Mouse (Mus musculus) gastrocnemius, postnatal 4 days (tissue): Measurements from ENCODE around the gene Cenpe. TPM values are rescaled to one million over a fixed set of nuclear protein-coding genes. Genes with fewer than 3 reads are reported as not detected.

Experiments used
- total RNA-seq, 2 experiments: library from RNA; stranded (reverse); gene quantifications; 2 replicates each; pipeline ENCODE4 v1.2.3; 2021

Cenpe gene
- total RNA-seq, 2 experiments from 2014 or later, result 9.9 to 12.0 TPM

Other genes with a start within 250 kb of the Cenpe start
- 1 to 10 TPM; 5.8 to 6.4 TPM for gene Bdh2, start 68.7 kb downstream of the Cenpe start, total RNA-seq
- gene Slc9b2, start 95.2 kb downstream of the Cenpe start, total RNA-seq, result under 1 TPM; 0.42 to 0.67 TPM
- gene Slc9b1, start 135.5 kb downstream of the Cenpe start, total RNA-seq, result under 1 TPM; 0.29 to 0.31 TPM
- 10 to 100 TPM; 17.6 to 21.3 TPM for gene Cisd2, start 211.4 kb downstream of the Cenpe start, total RNA-seq
- 100 to 1,000 TPM; 313 to 355 TPM for gene Ube2d3, start 225.6 kb downstream of the Cenpe start, total RNA-seq